Mouse (Mus musculus): Measurements from ENCODE around the gene Bri3.

DNA sequence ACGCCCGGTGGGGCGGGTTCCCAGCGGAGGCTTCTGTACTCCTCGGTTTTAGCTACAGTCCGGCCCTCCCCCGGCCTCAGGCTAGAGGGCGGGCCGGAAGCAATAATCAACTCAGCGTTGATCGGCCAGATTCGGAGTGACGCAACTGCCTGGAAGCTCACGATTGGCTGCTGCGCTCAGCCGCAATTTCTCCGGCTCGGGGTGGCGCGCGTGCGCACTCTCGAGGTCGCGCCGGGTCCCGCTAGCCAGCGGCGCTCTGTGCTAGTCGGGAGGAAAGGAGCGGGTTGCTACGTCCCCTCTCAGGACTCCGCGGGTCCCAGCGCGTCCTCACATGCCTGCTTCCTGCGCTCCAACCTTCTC, 20.8 kb upstream of the Bri3 start, which contains the start of gene Tecpr1:
- peak; percentile 10; the same call in 1 of the 2 replicates for TF ChIP-seq GATA1 (IDR thresholded peaks at IDR 0.05; ENCODE audit: low read length)
- no peak for TF ChIP-seq TAL1 (IDR thresholded peaks at IDR 0.05; ENCODE audit: low read length)

All from erythroblast, embryonic 14.5 days (primary cell).